Comparison of ENCODE assay signal across 21 mouse cellular contexts in genomic region chr10:96845906-96846305, GRCm38 (mm10).
A peak's percentile ranks its signal among the peaks of the same experiment; 100 is the strongest.
DNase-seq lines count a peak whose midpoint lies in the region; ATAC-seq lines count a peak whose summit lies in the region.
"Had no signal": no experiment of that assay in that cellular context is flagged by ENCODE, and none has a peak within 500 bp of the region (broad histone marks: within the 10 kb centered on the region; RNA-seq: fewer than 3 reads in every experiment).

No protein-coding gene starts in this region.

- no peak overlapping the region for H3K9ac ChIP-seq in heart, embryonic 11.5 days (ENCODE audit: low read depth, low read length)
- H3K9ac ChIP-seq in forebrain, embryonic 14.5 days (ENCODE audit: low read length), result no peak overlapping the region
- H3K9ac ChIP-seq: forebrain, embryonic 13.5 days; forebrain, postnatal 0 days; hindbrain, embryonic 12.5 days; hindbrain, embryonic 15.5 days had no signal

- ATAC-seq in heart, embryonic 11.5 days (replicated peaks; ENCODE audit: insufficient number of reproducible peaks, low FRiP score, low TSS enrichment), result no peak
- no peak for ATAC-seq in forebrain, embryonic 14.5 days
- ATAC-seq: forebrain, embryonic 13.5 days; forebrain, postnatal 0 days; intestine, postnatal 0 days; Patski had no signal

- H3K9me3 ChIP-seq in heart, embryonic 11.5 days (replicated peaks; ENCODE audit: control insufficient read depth, low read length), result no peaks in the 10 kb centered on the region
- no peaks in the 10 kb centered on the region for H3K9me3 ChIP-seq in forebrain, embryonic 14.5 days (replicated peaks; ENCODE audit: control insufficient read depth, low read length)
- H3K9me3 ChIP-seq: forebrain, embryonic 10.5 days; forebrain, embryonic 13.5 days; heart, embryonic 10.5 days; hindbrain, embryonic 12.5 days; hindbrain, embryonic 15.5 days had no signal

- no peaks in the 10 kb centered on the region for H3K27me3 ChIP-seq in heart, embryonic 11.5 days (ENCODE audit: control insufficient read depth, insufficient read depth, low read length)
- no peaks in the 10 kb centered on the region for H3K27me3 ChIP-seq in forebrain, embryonic 14.5 days (replicated peaks; ENCODE audit: control insufficient read depth, insufficient read depth, low read length)
- H3K27me3 ChIP-seq: forebrain, embryonic 13.5 days; hindbrain, embryonic 12.5 days; hindbrain, embryonic 15.5 days; Patski had no signal

- DNase-seq in cerebellum, adult 11 months, result peak; percentile 33
- DNase-seq in cerebellum, postnatal 4 days (ENCODE audit: low spot score in 2 of 2), result no peak
- peak; percentile 52 for DNase-seq in heart, adult 11 months
- peak; percentile 39 to 45 for DNase-seq in cerebellum, postnatal 10 days
- peak; percentile 32 to 50 for DNase-seq in cerebellum, postnatal 36 days
- DNase-seq in forebrain, embryonic 14.5 days (ENCODE audit: low spot score), result no peak
- no peak for DNase-seq in Muller cell, postnatal 12 days (ENCODE audit: inconsistent ontology term)
- DNase-seq: adrenal gland, postnatal 10 days; adrenal gland, postnatal 36 days; forebrain, postnatal 0 days; gastrocnemius, postnatal 25 days; heart, adult 2 months; kidney, adult 2 months had no signal

- H3K4me3 ChIP-seq in heart, embryonic 11.5 days (ENCODE audit: low read depth, low read length), result no peak overlapping the region
- H3K4me3 ChIP-seq in forebrain, embryonic 14.5 days (ENCODE audit: low read depth, low read length), result no peak overlapping the region
- H3K4me3 ChIP-seq: forebrain, embryonic 10.5 days; forebrain, embryonic 13.5 days; heart, adult 2 months; heart, embryonic 10.5 days; hindbrain, embryonic 12.5 days; hindbrain, embryonic 15.5 days had no signal

- H3K4me1 ChIP-seq in heart, embryonic 11.5 days (ENCODE audit: control insufficient read depth, insufficient read depth, low read length), result no peaks in the 10 kb centered on the region
- peaks cover 6% of the 10 kb centered on the region; the same call in 1 of the 2 replicates for H3K4me1 ChIP-seq in forebrain, embryonic 14.5 days (ENCODE audit: control insufficient read depth, insufficient read depth, low read length)

- H3K27ac ChIP-seq in heart, embryonic 11.5 days (ENCODE audit: low read depth, low read length), result no peak overlapping the region
- H3K27ac ChIP-seq in forebrain, embryonic 14.5 days (ENCODE audit: low read depth, low read length), result no peak overlapping the region
- H3K27ac ChIP-seq: forebrain, embryonic 10.5 days; forebrain, embryonic 13.5 days; heart, adult 2 months; heart, embryonic 10.5 days; hindbrain, embryonic 12.5 days; hindbrain, embryonic 15.5 days had no signal

- WGBS in heart, embryonic 11.5 days (ENCODE audit: insufficient replicate concordance), result 72% methylated on average over 4 of the region's 4 CpGs
- 82% methylated on average over 4 of the region's 4 CpGs for WGBS in forebrain, embryonic 14.5 days

- H3K4me2 ChIP-seq in heart, embryonic 11.5 days, result no peak overlapping the region
- H3K4me2 ChIP-seq in forebrain, embryonic 14.5 days (ENCODE audit: low read length), result no peak overlapping the region
- H3K4me2 ChIP-seq: forebrain, embryonic 13.5 days; hindbrain, embryonic 12.5 days; hindbrain, embryonic 15.5 days had no signal

- no peaks in the 10 kb centered on the region for H3K36me3 ChIP-seq in heart, embryonic 11.5 days (ENCODE audit: control insufficient read depth, insufficient read depth, low read length)
- no peaks in the 10 kb centered on the region for H3K36me3 ChIP-seq in forebrain, embryonic 14.5 days (ENCODE audit: control insufficient read depth, insufficient read depth, low read length)
- H3K36me3 ChIP-seq: forebrain, embryonic 10.5 days; heart, embryonic 10.5 days; hindbrain, embryonic 12.5 days; hindbrain, embryonic 15.5 days had no signal

Comparison
In these comparisons a context has a peak if more than half of its experiments do, and no peak if none do; other contexts are left out.
1. DNase-seq: peak in cerebellum, adult 11 months (single experiment), heart, adult 11 months (single experiment), cerebellum, postnatal 10 days (2 of 2) and cerebellum, postnatal 36 days (2 of 2); none in cerebellum, postnatal 4 days (0 of 2), forebrain, embryonic 14.5 days (single experiment) and Muller cell, postnatal 12 days (single experiment).